Mouse (Mus musculus): ENCODE data around the gene Fads6.

The Fads6 gene

GRCm38 (mm10) chr11:115300745-115301144, 3.3 kb upstream of the Fads6 start:
- no peak for DNase-seq (ENCODE audit: low spot score)

- no peak for DNase-seq (ENCODE audit: low spot score)
These were observed 697 bp upstream of the Fads6 start for GRCm38 (mm10) chr11:115298160-115298559.

GRCm38 (mm10) chr11:115296471-115297210, 822 bp downstream of the Fads6 start:
- DNase-seq (ENCODE audit: low spot score), result no peak

- no peak for DNase-seq (ENCODE audit: low spot score)
These were observed 1.5 kb downstream of the Fads6 start for GRCm38 (mm10) chr11:115295939-115296338.

- DNase-seq (ENCODE audit: low spot score), result no peak
These were observed 4.7 kb downstream of the Fads6 start for GRCm38 (mm10) chr11:115292631-115293375.

GRCm38 (mm10) chr11:115291503-115291902, 6.0 kb downstream of the Fads6 start:
- no peak for DNase-seq (ENCODE audit: low spot score)

- no peak for DNase-seq (ENCODE audit: low spot score)
These were observed 6.5 kb downstream of the Fads6 start for GRCm38 (mm10) chr11:115290919-115291318.

GRCm38 (mm10) chr11:115290314-115290713, 7.1 kb downstream of the Fads6 start:
- no peak for DNase-seq (ENCODE audit: low spot score)

- no peak for DNase-seq (ENCODE audit: low spot score)
These were observed 7.6 kb downstream of the Fads6 start for GRCm38 (mm10) chr11:115289885-115290284.

- DNase-seq (ENCODE audit: low spot score), result no peak
These were observed 9.2 kb downstream of the Fads6 start for GRCm38 (mm10) chr11:115288305-115288704.

- no peak for DNase-seq (ENCODE audit: low spot score)
These were observed 10.1 kb downstream of the Fads6 start for GRCm38 (mm10) chr11:115287386-115287785.

- DNase-seq (ENCODE audit: low spot score), result no peak
These were observed 11.1 kb downstream of the Fads6 start for GRCm38 (mm10) chr11:115286201-115286993.

GRCm38 (mm10) chr11:115285282-115285681, 12.2 kb downstream of the Fads6 start:
- no peak for DNase-seq (ENCODE audit: low spot score)

GRCm38 (mm10) chr11:115283891-115284620, 13.4 kb downstream of the Fads6 start:
- DNase-seq (ENCODE audit: low spot score), result no peak

- no peak for DNase-seq (ENCODE audit: low spot score)
These were observed 14.0 kb downstream of the Fads6 start for GRCm38 (mm10) chr11:115283486-115283765.

GRCm38 (mm10) chr11:115282723-115283485, 14.6 kb downstream of the Fads6 start:
- no peak for DNase-seq (ENCODE audit: low spot score)

GRCm38 (mm10) chr11:115282295-115282694, 15.2 kb downstream of the Fads6 start:
- DNase-seq (ENCODE audit: low spot score), result no peak

GRCm38 (mm10) chr11:115279726-115280125, 17.7 kb downstream of the Fads6 start:
- no peak for DNase-seq (ENCODE audit: low spot score)

- no peak for DNase-seq (ENCODE audit: low spot score)
These were observed 19.3 kb downstream of the Fads6 start for GRCm38 (mm10) chr11:115278176-115278575.

- DNase-seq (ENCODE audit: low spot score), result no peak
These were observed 19.9 kb downstream of the Fads6 start for GRCm38 (mm10) chr11:115277604-115277975.
